Mouse (Mus musculus): ENCODE measurements around the gene Aff1.

- TF ChIP-seq CTCF (IDR thresholded peaks at IDR 0.05; ENCODE audit: low read depth, low read length) (no peak), POLR2A (IDR thresholded peaks at IDR 0.05; ENCODE audit: extremely low read depth, insufficient read depth, low read length) (no peak)
Observed at GRCm38 (mm10) chr5:103778314-103779117, 86.3 kb downstream of the Aff1 start.

All from liver, adult 2 months (tissue).